ENCODE assay signal across 19 mouse cellular contexts in genomic region chr9:122645569-122645968, GRCm38 (mm10).
DNase-seq lines count a peak whose midpoint lies in the region; ATAC-seq and TF ChIP-seq lines count a peak whose summit lies in the region.
"Had no signal": no experiment of that assay in that cellular context is flagged by ENCODE, and none has a peak within 500 bp of the region (broad histone marks: within the 10 kb centered on the region; RNA-seq: fewer than 3 reads in every experiment).

No protein-coding gene starts in this region.

- intact Hi-C loops in gastrocnemius, adult 2 months (cut with DNase I), result no loop called here

- H3K4me2 ChIP-seq in limb, embryonic 12.5 days, result no peak overlapping the region
- H3K4me2 ChIP-seq in CH12.LX (ENCODE audit: insufficient read depth, low read depth, poor library complexity, severe bottlenecking), result peak overlapping the region; percentile 86
- H3K4me2 ChIP-seq in neural tube, embryonic 13.5 days, result no peak overlapping the region
- H3K4me2 ChIP-seq: embryonic facial prominence, embryonic 12.5 days; forebrain, embryonic 15.5 days; heart, embryonic 13.5 days had no signal

- H3K27me3 ChIP-seq in limb, embryonic 12.5 days, result peaks cover 18% of the 10 kb centered on the region
- peaks cover 10% of the 10 kb centered on the region; the same call in 1 of the 2 replicates for H3K27me3 ChIP-seq in limb, embryonic 10.5 days (ENCODE audit: low read depth, poor library complexity, severe bottlenecking)
- peaks cover 49% of the 10 kb centered on the region for H3K27me3 ChIP-seq in CH12.LX (replicated peaks)
- peaks cover 23% of the 10 kb centered on the region for H3K27me3 ChIP-seq in neural tube, embryonic 13.5 days
- H3K27me3 ChIP-seq: embryonic facial prominence, embryonic 12.5 days had no signal

- dilution Hi-C loops in CH12.LX (cut with MboI; ENCODE audit: extremely low pct_ligation_motif_present, extremely low pct_unique_long_range_greater_than_20kb, low sequenced_read_pairs), result no loop called here

- TF ChIP-seq POLR2A in CH12.LX (IDR thresholded peaks at IDR 0.05; ENCODE audit: low read depth, low read length), result no peak

- ATAC-seq in limb, embryonic 12.5 days (ENCODE audit: insufficient number of reproducible peaks, insufficient read depth, low FRiP score, low TSS enrichment, low read depth), result peak; percentile 59; the same call in 1 of the 2 replicates
- peak; percentile 37; the same call in 1 of the 2 replicates for ATAC-seq in neural tube, embryonic 13.5 days (ENCODE audit: low read depth)
- ATAC-seq: forebrain, embryonic 15.5 days; hindbrain, postnatal 0 days had no signal

- TF ChIP-seq RAD21 in CH12.LX (IDR thresholded peaks at IDR 0.05; ENCODE audit: low read depth, low read length), result no peak

- TF ChIP-seq EP300 in CH12.LX (IDR thresholded peaks at IDR 0.05; ENCODE audit: low read length), result no peak

- TF ChIP-seq CTCF in CH12.LX (conservative IDR thresholded peaks at IDR 0.05 in 1 of 2, IDR thresholded peaks at IDR 0.05 in 1 of 2; ENCODE audit: low read depth in 2 of 2, low read length in 2 of 2), result no peak
- no peak for TF ChIP-seq CTCF in gastrocnemius, adult 2 months (IDR thresholded peaks at IDR 0.05)

- H3K9ac ChIP-seq in limb, embryonic 12.5 days (replicated peaks), result no peak overlapping the region
- no peak overlapping the region for H3K9ac ChIP-seq in CH12.LX (ENCODE audit: insufficient read depth, low read depth)
- no peak overlapping the region for H3K9ac ChIP-seq in neural tube, embryonic 13.5 days
- H3K9ac ChIP-seq: embryonic facial prominence, embryonic 12.5 days; forebrain, embryonic 15.5 days; heart, embryonic 13.5 days had no signal

- in situ Hi-C loops in CH12.LX (cut with MboI; ENCODE audit: low pct_ligation_motif_present, low pct_unique_long_range_greater_than_20kb, low sequenced_read_pairs), result no loop called here

- 12% methylated on average over 5 of the region's 5 CpGs for WGBS in limb, embryonic 12.5 days
- 36% methylated on average over 5 of the region's 5 CpGs for WGBS in limb, embryonic 10.5 days
- WGBS in neural tube, embryonic 13.5 days, result 30% methylated on average over 5 of the region's 5 CpGs

- no peak overlapping the region for H3K4me3 ChIP-seq in limb, embryonic 12.5 days (replicated peaks)
- no peak overlapping the region for H3K4me3 ChIP-seq in limb, embryonic 10.5 days
- no peak overlapping the region for H3K4me3 ChIP-seq in CH12.LX (replicated peaks in 1 of 3; ENCODE audit: low read depth in 2 of 3, low read length in 2 of 3, poor library complexity in 1 of 3)
- H3K4me3 ChIP-seq in neural tube, embryonic 13.5 days, result no peak overlapping the region
- H3K4me3 ChIP-seq in gastrocnemius, adult 2 months, result no peak overlapping the region
- H3K4me3 ChIP-seq: embryonic facial prominence, embryonic 12.5 days; forebrain, embryonic 15.5 days; heart, adult 2 months; heart, embryonic 13.5 days had no signal

- no peak for DNase-seq in limb, embryonic 10.5 days (ENCODE audit: low spot score)
- DNase-seq in CH12.LX (ENCODE audit: extremely low read depth), result no peak
- peak; percentile 37 for DNase-seq in brain, adult 2 months (ENCODE audit: low read depth, low spot score)
- DNase-seq in adrenal gland, adult 2 months, result no peak
- DNase-seq in gastrocnemius, adult 2 months, result no peak
- DNase-seq in right cerebral cortex, postnatal 36 days (ENCODE audit: low spot score in 2 of 2), result no peak
- DNase-seq: adrenal gland, postnatal 10 days; cerebellum, adult 11-12 months; cerebellum, adult 9-10 months; cerebellum, postnatal 25 days; gastrocnemius, postnatal 14 days; heart, adult 2 months; heart, postnatal 36 days had no signal

- no peaks in the 10 kb centered on the region for H3K9me3 ChIP-seq in limb, embryonic 12.5 days
- H3K9me3 ChIP-seq in limb, embryonic 10.5 days (replicated peaks), result no peaks in the 10 kb centered on the region
- no peaks in the 10 kb centered on the region for H3K9me3 ChIP-seq in CH12.LX (replicated peaks; ENCODE audit: low read length)
- no peaks in the 10 kb centered on the region for H3K9me3 ChIP-seq in neural tube, embryonic 13.5 days
- H3K9me3 ChIP-seq: embryonic facial prominence, embryonic 12.5 days; forebrain, embryonic 15.5 days; heart, embryonic 13.5 days had no signal

- H3K27ac ChIP-seq in limb, embryonic 12.5 days, result peak overlapping the region; percentile 17; the same call in 1 of the 2 replicates
- no peak overlapping the region for H3K27ac ChIP-seq in limb, embryonic 10.5 days
- H3K27ac ChIP-seq in CH12.LX (ENCODE audit: insufficient read depth, low read depth), result no peak overlapping the region
- no peak overlapping the region for H3K27ac ChIP-seq in neural tube, embryonic 13.5 days (replicated peaks)
- H3K27ac ChIP-seq in gastrocnemius, adult 2 months, result no peak overlapping the region
- H3K27ac ChIP-seq: embryonic facial prominence, embryonic 12.5 days; forebrain, embryonic 15.5 days; heart, adult 2 months; heart, embryonic 13.5 days; hindbrain, postnatal 0 days had no signal

- H3K4me1 ChIP-seq in limb, embryonic 12.5 days (replicated peaks), result peaks cover 13% of the 10 kb centered on the region; the same call in 1 of the 2 replicates
- peaks cover 18% of the 10 kb centered on the region for H3K4me1 ChIP-seq in limb, embryonic 10.5 days
- H3K4me1 ChIP-seq in CH12.LX (ENCODE audit: control insufficient read depth in 1 of 2, insufficient read depth in 2 of 2), result no peaks in the 10 kb centered on the region; a peak in 1 of 4 replicates
- H3K4me1 ChIP-seq in neural tube, embryonic 13.5 days (replicated peaks), result peaks cover 40% of the 10 kb centered on the region
- H3K4me1 ChIP-seq: embryonic facial prominence, embryonic 12.5 days; forebrain, embryonic 15.5 days; heart, embryonic 13.5 days had no signal

- H3K79me2 ChIP-seq in CH12.LX (replicated peaks; ENCODE audit: control insufficient read depth, extremely low read depth, insufficient read depth, poor library complexity, severe bottlenecking), result no peaks in the 10 kb centered on the region

- no peaks in the 10 kb centered on the region for H3K36me3 ChIP-seq in limb, embryonic 12.5 days
- H3K36me3 ChIP-seq in limb, embryonic 10.5 days, result no peaks in the 10 kb centered on the region
- H3K36me3 ChIP-seq in CH12.LX (replicated peaks in 1 of 2; ENCODE audit: control insufficient read depth in 1 of 2, insufficient read depth in 1 of 2, low read length in 1 of 2), result no peaks in the 10 kb centered on the region
- no peaks in the 10 kb centered on the region for H3K36me3 ChIP-seq in neural tube, embryonic 13.5 days
- H3K36me3 ChIP-seq: embryonic facial prominence, embryonic 12.5 days; forebrain, embryonic 15.5 days; heart, embryonic 13.5 days had no signal

TF ChIP-seq in CH12.LX, 34 proteins besides CTCF, POLR2A, EP300 and RAD21:
- TF ChIP-seq USF1 (IDR thresholded peaks at IDR 0.05; ENCODE audit: low read depth, low read length) (no peak), RCOR1 (conservative IDR thresholded peaks at IDR 0.05; ENCODE audit: low read depth, low read length) (no peak), CHD1 (IDR thresholded peaks at IDR 0.05; ENCODE audit: low read depth, low read length) (no peak), E2F4 (IDR thresholded peaks at IDR 0.05; ENCODE audit: insufficient replicate concordance, low read depth, low read length) (no peak), MEF2A (IDR thresholded peaks at IDR 0.05; ENCODE audit: borderline replicate concordance, low read depth, low read length) (no peak), CHD2 (IDR thresholded peaks at IDR 0.05; ENCODE audit: low read length) (no peak), BHLHE40 (IDR thresholded peaks at IDR 0.05; ENCODE audit: low read depth, low read length) (0 out of 2 replicates have a peak, but pooled peaks have one; percentile 24)
TF ChIP-seq in CH12.LX: peak in this region for 1.
